Mouse (Mus musculus) liver, embryonic 14.5 days (tissue): ENCODE results near the gene Ttc22. TPM values are rescaled to one million over a fixed set of nuclear protein-coding genes. Genes with fewer than 3 reads are reported as not detected.

Experiments used
- ATAC-seq: fragments of 200-750 bp; cut with Nextera tagmentation; 2 replicates; pipeline ENCODE4 v1.8.0; 2017; ENCODE audit warnings: moderate number of reproducible peaks, mild to moderate bottlenecking, moderate library complexity; ENCODE audit not compliant: insufficient read depth
- DNase-seq, 3 experiments: peaks; one replicate each; pipeline ENCODE4 v3.0.0-alpha.2; 2012 to 2013; ENCODE audit warnings: low read depth in 3 of 3, low spot score in 3 of 3
- H3K27ac ChIP-seq: fragments of 300-500 bp; sonication (generic); 2 replicates; pipeline ENCODE4 v1.5.1; 2014; ENCODE audit warnings: moderate library complexity, mild to moderate bottlenecking, control low read depth, inconsistent platforms
- H3K27me3 ChIP-seq: fragments of 300-500 bp; sonication (generic); 2 replicates; pipeline ENCODE4 v1.6.1; 2014; ENCODE audit warnings: mild to moderate bottlenecking, low read length, moderate library complexity; ENCODE audit not compliant: control insufficient read depth, insufficient read depth
- H3K36me3 ChIP-seq: fragments of 300-500 bp; sonication (generic); replicated peaks from 2 replicates; pipeline ENCODE4 v1.6.1; 2014; ENCODE audit warnings: low read depth; ENCODE audit not compliant: control insufficient read depth, insufficient read depth
- H3K4me1 ChIP-seq, 2 experiments: fragments of 200-500 bp in 1 of 2; fragments of 300-500 bp in 1 of 2; sonication (generic) in 1 of 2; replicated peaks; 2 replicates each; pipeline ENCODE4 v1.6.1; 2012 to 2014; ENCODE audit warnings: antibody characterized with exemption in 1 of 2, inconsistent platforms in 1 of 2, low read length in 1 of 2; ENCODE audit not compliant: control insufficient read depth in 2 of 2, insufficient read depth in 2 of 2
- H3K4me2 ChIP-seq: fragments of 300-500 bp; sonication (generic); 2 replicates; pipeline ENCODE4 v1.6.1; 2014; ENCODE audit warnings: low read depth, mild to moderate bottlenecking, control low read depth, moderate library complexity
- H3K4me3 ChIP-seq, 2 experiments: fragments of 200-500 bp in 1 of 2; fragments of 300-500 bp in 1 of 2; sonication (generic) in 1 of 2; 2 replicates each; pipeline ENCODE4 v1.5.1; 2012 to 2014; ENCODE audit warnings: low read depth in 2 of 2, low read length in 2 of 2, mild to moderate bottlenecking in 2 of 2, control low read depth in 1 of 2, inconsistent platforms in 1 of 2, moderate library complexity in 1 of 2; ENCODE audit not compliant: insufficient read depth in 1 of 2
- H3K9ac ChIP-seq: fragments of 300-500 bp; sonication (generic); replicated peaks from 2 replicates; pipeline ENCODE4 v1.6.1; 2014; ENCODE audit warnings: mild to moderate bottlenecking, control low read depth, moderate library complexity
- H3K9me3 ChIP-seq: fragments of 300-500 bp; sonication (generic); 2 replicates; pipeline ENCODE4 v1.6.1; 2016; ENCODE audit warnings: low read length, mixed read lengths; ENCODE audit not compliant: control insufficient read depth
- CTCF ChIP-seq: IDR thresholded peaks from 2 replicates; pipeline ENCODE4 v1.5.1; 2016; ENCODE audit warnings: antibody characterized with exemption, low read depth, control low read depth
- EP300 ChIP-seq: IDR thresholded peaks from 2 replicates; pipeline ENCODE4 v1.6.1; 2016; ENCODE audit warnings: antibody characterized with exemption, low read depth
- WGBS: fragments of 180-500 bp; shearing (Covaris S2); extraction: QIAGEN DNeasy Blood & Tissue Kit; methylation state at CpG from one replicate; pipeline ENCODE4 v1.1.7; 2014; ENCODE audit not compliant: insufficient replicate concordance; 5-methylcytosine and 5-hydroxymethylcytosine counted together
- polyA plus RNA-seq, 2 experiments: library from polyadenylated mRNA; depleted of rRNA in 1 of 2; stranded (reverse) in 1 of 2; unstranded in 1 of 2; fragments of >200 nt; fragmentation: Nextera tagmentation in 1 of 2; extraction: Ambion mirVana in 1 of 2; gene quantifications; 2 replicates each; pipeline versions ENCODE4 v1.2.1 to v1.2.3; 2012 to 2014

Ttc22 gene
- polyA plus RNA-seq, 2 experiments: 0.02 TPM; not detected in 1

GRCm38 (mm10) chr4:106679152-106679551, 56.9 kb downstream of the Ttc22 start:
- ATAC-seq (peak; percentile 26; the same call in 1 of the 2 replicates), DNase-seq (no peak)
- 35% methylated on average over 3 of the region's 3 CpGs for WGBS
- Histone ChIP-seq H3K27me3 (no peaks in the 10 kb centered on the region), H3K9ac (no peak overlapping the region), H3K4me3 (no peak overlapping the region), H3K4me2 (peak overlapping the region; percentile 51), H3K4me1 (peaks cover 13 to 16% of the 10 kb centered on the region in 2 experiments), H3K27ac (peak overlapping the region; percentile 41), H3K9me3 (no peaks in the 10 kb centered on the region), H3K36me3 (peaks cover 16% of the 10 kb centered on the region)
- TF ChIP-seq EP300: no peak
- TF ChIP-seq CTCF: no peak

DNA sequence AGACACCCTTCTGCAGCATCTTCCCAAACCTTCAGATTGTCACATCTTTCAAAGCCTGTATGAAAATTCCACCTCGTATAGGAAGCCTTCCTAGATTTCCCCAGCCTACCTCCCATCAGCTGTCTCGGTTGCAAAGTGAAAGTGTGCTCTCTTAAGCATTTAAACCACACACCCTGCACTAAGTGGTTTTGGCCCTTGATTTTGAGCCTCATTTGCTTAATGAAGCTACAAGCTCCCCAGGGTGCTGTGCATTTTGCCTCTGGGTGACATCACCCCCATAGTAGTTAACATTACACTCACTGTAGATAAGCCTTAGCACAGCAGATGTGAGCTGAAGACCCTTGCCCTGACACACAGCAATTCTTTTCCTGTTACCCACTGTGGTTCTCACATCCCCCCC, 58.7 kb downstream of the Ttc22 start:
- no peak for DNase-seq
- Histone ChIP-seq H3K36me3 (peaks cover 6% of the 10 kb centered on the region; the same call in 1 of the 2 replicates), H3K9me3 (no peaks in the 10 kb centered on the region), H3K9ac (no peak overlapping the region), H3K27ac (no peak overlapping the region), H3K4me2 (no peak overlapping the region), H3K4me3 (no peak overlapping the region), H3K27me3 (no peaks in the 10 kb centered on the region), H3K4me1 (peaks cover 13 to 16% of the 10 kb centered on the region in 2 experiments)
- no peak for ATAC-seq
- TF ChIP-seq EP300 (no peak), CTCF (no peak)
- WGBS: 33% methylated on average over 2 of the region's 2 CpGs

GRCm38 (mm10) chr4:106688636-106689296, 66.5 kb downstream of the Ttc22 start:
- peaks cover 0 to 9% of the 10 kb centered on the region in 2 experiments; a peak in 2 of 4 replicates for H3K4me1 ChIP-seq
- H3K27me3 ChIP-seq: no peaks in the 10 kb centered on the region
- WGBS: 25% methylated on average over 3 of the region's 3 CpGs
- ATAC-seq: peak; percentile 68
- no peak overlapping the region for H3K9ac ChIP-seq
- H3K4me3 ChIP-seq: no peak overlapping the region
- no peak for DNase-seq
- no peak overlapping the region for H3K27ac ChIP-seq
- TF ChIP-seq EP300 (no peak), CTCF (no peak)
- no peaks in the 10 kb centered on the region for H3K9me3 ChIP-seq
- no peak overlapping the region for H3K4me2 ChIP-seq
- H3K36me3 ChIP-seq: no peaks in the 10 kb centered on the region

Other genes starting within 250 kb of the Ttc22 start
- gene Pcsk9, start 158.1 kb upstream of the Ttc22 start, polyA plus RNA-seq (2012; rRNA removed): 47.9 and 50.9 TPM in 2 replicates
- 37.8 and 41.1 TPM in 2 replicates for gene Pcsk9, start 158.1 kb upstream of the Ttc22 start, polyA plus RNA-seq (2014; fragmentation: Nextera tagmentation; extraction: Ambion mirVana)
- gene Bsnd, start 130.1 kb upstream of the Ttc22 start, polyA plus RNA-seq (2012; rRNA removed): not detected in 2 replicates
- not detected in 2 replicates for gene Bsnd, start 130.1 kb upstream of the Ttc22 start, polyA plus RNA-seq (2014; fragmentation: Nextera tagmentation; extraction: Ambion mirVana)
- gene Dhcr24, start 61.4 kb upstream of the Ttc22 start, polyA plus RNA-seq (2012; rRNA removed): 52.8 and 53.2 TPM in 2 replicates
- 20.5 and 25.3 TPM in 2 replicates for gene Dhcr24, start 61.4 kb upstream of the Ttc22 start, polyA plus RNA-seq (2014; fragmentation: Nextera tagmentation; extraction: Ambion mirVana)
- 0.10 TPM in 1 of 2 replicates, not detected in the other for gene Lexm, start 5.2 kb upstream of the Ttc22 start, polyA plus RNA-seq (2012; rRNA removed)
- not detected in 2 replicates for gene Lexm, start 5.2 kb upstream of the Ttc22 start, polyA plus RNA-seq (2014; fragmentation: Nextera tagmentation; extraction: Ambion mirVana)
- gene Pars2, start 28.6 kb downstream of the Ttc22 start, polyA plus RNA-seq (2012; rRNA removed): 3.8 and 3.9 TPM in 2 replicates
- gene Pars2, start 28.6 kb downstream of the Ttc22 start, polyA plus RNA-seq (2014; fragmentation: Nextera tagmentation; extraction: Ambion mirVana): 4.3 and 5.8 TPM in 2 replicates
- 31.1 and 34.3 TPM in 2 replicates for gene Ttc4, start 56.5 kb downstream of the Ttc22 start, polyA plus RNA-seq (2012; rRNA removed)
- 30.6 and 31.1 TPM in 2 replicates for gene Ttc4, start 56.5 kb downstream of the Ttc22 start, polyA plus RNA-seq (2014; fragmentation: Nextera tagmentation; extraction: Ambion mirVana)
- 0.16 and 0.22 TPM in 2 replicates for gene Mroh7, start 108.5 kb downstream of the Ttc22 start, polyA plus RNA-seq (2012; rRNA removed)
- gene Mroh7, start 108.5 kb downstream of the Ttc22 start, polyA plus RNA-seq (2014; fragmentation: Nextera tagmentation; extraction: Ambion mirVana): 0.06 and 0.14 TPM in 2 replicates
- 0.03 and 0.06 TPM in 2 replicates for gene Fam151a, start 111.5 kb downstream of the Ttc22 start, polyA plus RNA-seq (2012; rRNA removed)
- gene Fam151a, start 111.5 kb downstream of the Ttc22 start, polyA plus RNA-seq (2014; fragmentation: Nextera tagmentation; extraction: Ambion mirVana): not detected in 2 replicates
- gene Acot11, start 182.6 kb downstream of the Ttc22 start, polyA plus RNA-seq (2012; rRNA removed): 3.9 and 4.1 TPM in 2 replicates
- gene Acot11, start 182.6 kb downstream of the Ttc22 start, polyA plus RNA-seq (2014; fragmentation: Nextera tagmentation; extraction: Ambion mirVana): 4.1 and 5.1 TPM in 2 replicates